Mouse (Mus musculus) ovary, postnatal 10 days (tissue): ENCODE results near the gene Foxn3.

ENCODE experiments used
- DNase-seq: peaks from one replicate; pipeline ENCODE4 v3.0.0; 2022; ENCODE audit warnings: low spot score

Foxn3 gene

GRCm38 (mm10) chr12:99464291-99464690 lies 99.1 kb downstream of the Foxn3 start:
- no peak for DNase-seq

- no peak for DNase-seq
These were observed 100.5 kb downstream of the Foxn3 start for GRCm38 (mm10) chr12:99462846-99463245.

GRCm38 (mm10) chr12:99462302-99462701 lies 101.1 kb downstream of the Foxn3 start:
- DNase-seq, result no peak

GRCm38 (mm10) chr12:99457521-99458205 lies 105.7 kb downstream of the Foxn3 start:
- DNase-seq, result no peak

- DNase-seq, result no peak
These were observed 107.8 kb downstream of the Foxn3 start for GRCm38 (mm10) chr12:99455580-99455979.

DNA sequence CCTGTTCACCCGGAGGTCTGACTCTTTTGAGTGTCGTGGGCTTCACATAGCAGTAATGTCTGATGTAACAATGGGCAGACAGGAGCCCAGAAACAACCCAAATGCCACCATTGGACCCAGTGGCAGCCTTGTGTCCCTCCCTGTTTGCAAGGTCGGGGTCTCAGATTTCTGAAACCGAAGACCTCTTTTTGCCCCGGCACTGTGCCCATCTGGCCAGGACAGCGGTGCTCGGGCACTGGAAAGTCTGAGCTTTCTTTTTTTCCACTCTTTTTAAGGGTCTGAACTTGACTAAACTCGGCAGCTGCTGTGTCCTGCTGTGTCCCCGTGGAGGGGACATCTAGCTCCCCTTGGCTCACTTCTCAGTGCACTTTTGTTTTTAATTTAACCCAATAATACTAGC lies 109.0 kb downstream of the Foxn3 start:
- DNase-seq, result no peak

- no peak for DNase-seq
These were observed 109.6 kb downstream of the Foxn3 start for GRCm38 (mm10) chr12:99453797-99454196.

DNA sequence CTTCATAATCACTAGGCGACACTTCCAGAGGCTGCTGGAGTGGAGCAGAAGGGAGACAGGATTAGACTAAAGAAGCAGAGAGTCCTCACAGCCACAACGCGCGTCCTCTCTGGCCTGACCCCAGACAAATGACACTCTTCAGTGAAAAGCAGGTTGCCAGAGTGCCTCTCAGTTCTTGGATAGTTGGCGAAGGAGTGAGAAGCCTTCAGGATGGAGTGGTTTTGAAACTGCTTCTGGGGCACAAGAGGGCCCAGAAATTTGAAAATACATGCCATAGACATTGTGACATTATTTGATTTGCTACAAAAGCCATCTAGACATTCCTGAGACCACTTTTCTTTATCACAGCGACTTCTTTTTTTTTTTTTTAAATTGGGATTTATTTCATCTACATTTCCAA lies 113.3 kb downstream of the Foxn3 start:
- DNase-seq, result no peak

DNA sequence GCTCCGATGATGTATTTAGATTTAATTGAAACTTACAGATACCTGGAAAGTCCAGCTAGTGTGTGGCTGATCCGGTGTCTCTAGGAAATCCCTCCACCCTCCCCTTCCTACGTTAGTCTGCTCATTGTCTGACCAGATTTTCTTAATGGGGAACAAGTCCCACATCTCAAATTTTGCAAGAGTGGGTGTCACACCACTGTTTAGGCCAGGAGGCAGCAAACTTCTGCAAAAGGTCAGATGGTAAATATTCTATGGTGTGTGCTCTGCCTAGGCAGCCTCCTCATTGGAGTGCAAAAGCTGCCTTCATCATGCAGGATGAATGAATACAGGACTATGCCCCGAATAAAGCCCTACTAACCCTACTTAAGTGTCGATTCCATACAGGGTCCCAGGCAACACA lies 115.6 kb downstream of the Foxn3 start:
- DNase-seq, result no peak

DNA sequence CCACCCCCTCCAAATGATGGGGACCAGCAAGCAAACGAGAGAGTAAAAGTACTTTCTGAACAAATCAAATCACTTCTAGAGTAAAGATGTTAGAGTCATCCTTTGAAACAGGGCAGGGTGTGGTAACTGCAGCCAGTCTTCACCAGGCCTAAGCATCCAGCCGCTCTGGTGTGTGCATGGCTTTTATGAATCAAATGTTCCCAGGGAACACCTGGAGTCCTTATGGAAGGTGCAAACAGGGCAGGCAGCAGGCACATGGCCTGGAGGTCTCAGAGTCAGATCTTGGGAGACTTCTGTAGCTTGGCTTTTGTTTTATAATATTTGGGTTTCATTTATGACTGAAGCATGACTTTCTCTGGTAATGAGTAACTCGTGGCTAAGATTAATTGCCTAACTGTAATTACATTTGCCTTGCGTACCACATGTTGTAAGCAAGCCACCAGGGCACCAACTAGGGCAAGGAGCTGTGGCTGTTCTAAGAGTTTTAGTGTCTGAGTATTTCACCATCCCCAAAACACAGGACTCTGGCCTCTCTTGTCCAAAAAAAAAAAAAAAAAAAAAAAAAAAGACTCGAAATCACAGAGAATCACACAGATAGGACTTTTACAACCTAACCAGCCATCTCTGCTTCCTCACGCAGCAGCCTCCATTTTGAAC lies 118.2 kb downstream of the Foxn3 start:
- no peak for DNase-seq

DNA sequence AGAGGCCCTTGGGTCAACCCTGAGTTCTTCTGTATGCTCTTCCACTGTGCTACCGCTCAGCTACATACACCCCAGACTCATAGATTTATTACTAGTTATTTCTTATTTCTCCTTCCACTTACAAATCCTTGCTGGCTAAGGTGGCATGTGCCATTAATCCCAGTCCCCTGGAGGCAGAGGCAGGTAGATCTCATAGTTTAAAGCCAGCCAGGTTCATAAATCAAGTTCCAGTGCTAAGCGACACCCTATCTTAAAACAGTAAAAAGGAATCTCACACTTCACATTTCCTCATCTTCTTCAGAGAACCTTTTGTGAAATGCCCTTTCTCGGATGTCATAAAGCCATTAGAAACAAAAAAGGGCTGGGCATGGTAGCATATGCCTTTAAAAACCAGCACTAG lies 120.6 kb downstream of the Foxn3 start:
- no peak for DNase-seq

DNA sequence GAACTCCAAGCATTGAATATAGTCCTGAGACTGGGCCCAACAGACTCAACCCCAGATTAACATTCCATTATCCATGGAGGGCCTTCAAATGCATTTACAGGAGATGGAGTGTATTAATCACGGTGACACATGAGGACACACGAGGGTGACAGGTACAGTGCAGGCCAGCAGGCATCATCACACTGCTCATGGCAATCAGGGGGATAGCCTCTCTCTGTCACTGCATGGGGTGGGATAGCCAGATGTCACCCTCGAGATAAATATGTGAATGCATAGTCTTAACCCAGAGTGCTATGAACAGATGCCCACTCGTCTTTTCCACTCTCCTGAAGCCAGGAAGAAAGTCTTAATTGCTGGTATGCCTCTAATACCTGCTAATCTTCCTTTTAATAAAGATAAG lies 122.4 kb downstream of the Foxn3 start:
- no peak for DNase-seq

DNA sequence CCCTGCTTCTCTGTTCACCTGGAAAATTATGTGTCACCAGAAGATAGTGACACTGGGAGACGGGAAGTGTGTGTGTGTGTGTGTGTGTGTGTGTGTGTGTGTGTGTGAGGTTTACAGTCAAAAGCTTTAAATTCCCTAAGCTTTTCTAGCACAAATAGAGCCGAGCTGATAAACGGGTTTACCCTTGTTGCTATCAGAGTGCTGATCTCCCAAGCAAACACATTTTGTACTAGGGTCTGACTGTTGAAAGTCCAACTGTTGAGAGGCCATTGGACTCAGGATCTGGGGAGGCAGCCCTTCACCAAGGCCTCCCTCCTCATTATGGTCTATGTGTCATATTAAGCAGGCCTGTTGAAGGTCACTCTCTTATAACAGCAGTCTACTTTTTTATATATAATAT lies 123.4 kb downstream of the Foxn3 start:
- no peak for DNase-seq

- no peak for DNase-seq
These were observed 128.2 kb downstream of the Foxn3 start for GRCm38 (mm10) chr12:99435189-99435588.

DNA sequence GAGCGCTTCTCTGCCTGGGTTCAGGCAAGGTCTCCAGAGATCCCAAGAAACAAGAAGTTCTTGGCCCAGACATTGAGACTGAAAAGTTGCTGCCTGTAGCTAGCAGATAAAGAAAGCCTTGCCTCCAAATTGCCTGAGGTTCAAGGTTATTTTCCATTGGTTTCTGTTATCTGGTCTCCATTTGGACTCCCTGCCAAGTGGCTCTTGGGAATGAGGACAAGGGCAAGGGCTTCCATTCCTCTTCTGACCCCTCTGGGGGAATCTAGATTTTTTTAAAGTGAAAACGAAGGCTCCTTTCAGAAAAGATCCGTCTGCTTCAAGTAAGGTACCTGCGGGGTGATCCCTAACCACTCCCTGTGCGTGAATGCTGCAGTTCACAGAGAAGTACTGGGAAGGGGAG lies 130.0 kb downstream of the Foxn3 start:
- no peak for DNase-seq

DNA sequence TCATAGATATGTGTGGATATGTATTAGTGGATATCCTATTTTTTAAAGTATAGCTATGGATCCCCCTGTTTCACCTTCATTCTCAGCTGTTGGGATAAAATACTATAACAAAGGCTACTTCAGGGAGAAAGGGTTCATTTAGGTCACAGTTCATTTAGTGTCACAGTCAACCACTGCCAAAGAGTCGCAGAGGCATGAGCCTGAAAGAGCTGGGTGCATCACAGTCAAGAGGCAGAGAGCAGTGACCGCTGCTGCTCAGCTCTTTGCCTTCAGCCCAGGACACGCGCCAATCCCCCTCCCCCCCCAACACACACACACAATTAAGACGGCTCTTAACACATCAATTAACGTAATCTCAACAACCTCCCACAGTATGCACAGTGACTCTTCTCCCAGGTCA lies 131.8 kb downstream of the Foxn3 start:
- DNase-seq, result no peak

- DNase-seq, result no peak
These were observed 132.4 kb downstream of the Foxn3 start for GRCm38 (mm10) chr12:99430992-99431391.

DNA sequence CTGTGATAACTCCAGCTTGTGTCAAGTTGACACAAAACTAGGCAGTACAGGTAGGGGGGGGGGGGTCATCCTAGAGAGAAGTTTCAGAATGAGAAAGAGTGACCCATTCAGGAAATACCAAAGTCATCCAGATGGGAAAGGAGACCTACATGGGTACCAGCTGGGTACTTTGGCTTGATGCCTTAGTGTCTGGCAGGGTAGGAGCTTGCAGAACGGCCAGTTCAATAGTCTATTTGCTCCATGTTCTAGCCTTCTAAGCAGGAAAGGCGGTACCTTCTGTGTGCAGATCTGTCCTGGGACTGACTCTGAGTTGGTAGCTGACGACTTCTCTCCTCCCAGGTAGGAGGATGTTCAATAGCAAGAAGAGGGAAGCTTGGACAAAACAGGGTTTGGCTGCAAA lies 134.3 kb downstream of the Foxn3 start:
- DNase-seq, result no peak

DNA sequence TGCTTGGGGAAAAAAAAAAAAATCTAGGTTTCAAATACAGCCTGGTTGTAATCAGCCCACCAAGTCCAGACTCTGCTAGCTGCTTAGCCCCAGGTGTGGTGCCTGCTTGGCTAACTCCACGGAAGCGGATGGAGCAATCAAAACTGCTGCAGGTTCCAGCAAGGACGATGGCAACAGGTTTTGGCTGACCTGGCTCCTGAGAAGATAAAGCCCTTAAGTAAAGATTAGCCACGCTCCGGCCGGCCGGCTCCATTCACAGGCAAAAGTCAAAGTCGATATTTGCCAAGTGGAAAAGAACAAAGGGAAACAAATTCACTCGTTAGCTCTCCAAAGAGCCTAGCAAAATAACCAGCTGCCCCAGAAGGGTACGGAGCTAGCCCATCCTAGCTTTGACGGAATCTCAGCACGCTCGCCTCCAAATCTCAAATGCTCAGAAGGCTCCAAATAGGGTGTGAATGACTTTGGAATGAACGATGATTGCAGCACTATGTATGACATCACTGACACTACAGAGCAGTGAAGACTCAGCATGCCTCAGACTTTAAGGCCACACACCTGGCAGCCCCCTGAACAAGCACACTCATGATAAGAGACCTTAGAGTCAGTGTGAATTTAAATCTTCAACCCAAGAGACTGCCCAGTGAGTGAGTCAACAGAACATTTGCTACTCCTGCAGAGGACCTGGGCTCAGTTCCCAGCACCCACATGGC lies 137.0 kb downstream of the Foxn3 start:
- no peak for DNase-seq

- no peak for DNase-seq
These were observed 144.0 kb downstream of the Foxn3 start for GRCm38 (mm10) chr12:99419396-99419760.

DNA sequence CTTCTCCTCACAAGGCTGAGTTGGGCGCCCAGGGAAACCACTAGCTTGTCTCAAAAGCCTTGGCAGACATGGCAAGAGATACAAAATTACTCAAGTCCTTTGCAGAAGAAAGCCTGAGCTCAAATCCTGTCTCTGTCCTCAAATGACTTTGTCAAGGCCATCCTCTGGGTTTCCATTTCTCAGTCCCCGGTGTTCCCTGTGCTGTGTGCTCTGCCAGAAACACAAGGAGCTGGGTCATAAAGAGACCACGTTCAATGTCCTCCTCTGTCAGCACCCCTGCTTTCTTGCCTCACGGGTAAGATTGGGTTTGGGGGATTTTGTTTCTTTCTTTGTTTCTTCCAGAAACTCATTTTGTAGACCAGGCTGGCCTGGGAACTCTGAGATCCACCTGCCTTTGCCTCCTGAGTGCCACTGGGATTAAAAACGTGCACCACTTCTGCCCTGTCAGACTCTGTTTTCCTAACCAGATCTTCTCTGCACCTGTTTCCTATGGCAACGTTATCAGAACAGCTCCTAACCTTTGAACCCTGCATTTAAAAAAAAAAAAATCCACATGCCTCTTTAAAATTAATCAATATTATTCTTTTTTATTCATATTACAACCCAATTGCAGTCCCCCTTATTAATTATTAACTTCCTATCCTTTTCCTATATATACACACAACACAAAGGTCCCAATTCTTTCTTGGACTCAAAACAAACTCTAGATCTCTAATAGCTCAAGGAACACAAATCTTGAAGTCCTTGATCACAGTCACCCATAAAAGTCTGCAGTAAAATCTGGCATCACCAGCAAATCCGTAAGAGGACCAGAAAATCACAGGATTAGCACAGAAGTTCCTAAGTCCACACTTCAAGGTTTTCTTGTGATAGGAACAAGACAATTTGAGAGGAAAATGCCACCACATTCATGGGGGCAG lies 144.6 kb downstream of the Foxn3 start:
- no peak for DNase-seq

- DNase-seq, result no peak
These were observed 145.5 kb downstream of the Foxn3 start for GRCm38 (mm10) chr12:99417885-99418284.
